Mouse (Mus musculus): ENCODE data around the gene Pilra. TPM values are rescaled to one million over a fixed set of nuclear protein-coding genes. Genes with fewer than 3 reads are reported as not detected.

Gene Pilra
- total RNA-seq, 4 experiments from 2014 or later = 0.23 to 4.3 (median 2.6) TPM

DNA sequence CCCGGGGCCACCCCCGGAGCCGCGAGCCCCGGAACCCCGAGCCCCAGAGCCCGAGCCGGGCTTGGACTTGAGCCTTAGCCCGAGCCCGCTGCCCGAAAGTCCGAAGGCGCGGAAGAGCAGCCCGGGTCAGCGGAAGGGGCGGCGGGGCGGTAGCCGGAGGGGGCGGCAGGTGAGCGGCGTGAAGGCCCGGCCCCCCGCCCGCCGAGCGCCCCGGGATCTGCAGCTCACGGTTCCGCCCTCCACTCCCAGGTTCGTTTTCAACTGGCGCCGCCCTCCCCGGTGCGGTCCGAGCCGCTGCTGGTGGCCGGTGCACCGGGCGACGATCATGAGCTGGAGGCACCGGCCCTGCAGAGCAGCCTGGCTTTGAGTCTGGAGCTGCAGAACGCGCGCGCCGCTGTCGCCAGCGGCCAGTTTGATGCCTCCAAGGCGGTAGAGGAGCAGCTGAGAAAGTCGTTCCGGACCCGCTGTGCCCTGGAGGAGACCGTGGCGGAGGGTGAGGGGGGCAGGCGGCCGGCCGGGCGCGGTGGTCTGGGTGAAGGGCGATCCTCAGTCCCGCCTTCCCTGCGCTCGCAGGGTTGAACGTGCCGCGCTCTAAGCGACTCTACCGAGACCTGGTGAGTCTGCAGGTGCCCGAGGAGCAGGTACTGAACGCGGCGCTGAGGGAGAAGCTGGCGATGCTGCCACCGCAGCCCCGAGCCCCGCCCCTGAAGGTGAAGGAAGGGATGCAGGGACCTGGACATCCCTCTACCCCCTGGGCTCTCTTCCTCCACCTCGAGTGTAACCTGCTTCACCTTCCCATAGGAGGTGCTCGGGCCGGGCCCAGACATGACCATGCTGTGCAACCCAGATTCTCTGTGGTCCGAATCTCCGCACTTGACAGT, 56.8 kb downstream of the Pilra start:
- DNase-seq (ENCODE audit: low spot score in 2 of 2) = no peak

DNA sequence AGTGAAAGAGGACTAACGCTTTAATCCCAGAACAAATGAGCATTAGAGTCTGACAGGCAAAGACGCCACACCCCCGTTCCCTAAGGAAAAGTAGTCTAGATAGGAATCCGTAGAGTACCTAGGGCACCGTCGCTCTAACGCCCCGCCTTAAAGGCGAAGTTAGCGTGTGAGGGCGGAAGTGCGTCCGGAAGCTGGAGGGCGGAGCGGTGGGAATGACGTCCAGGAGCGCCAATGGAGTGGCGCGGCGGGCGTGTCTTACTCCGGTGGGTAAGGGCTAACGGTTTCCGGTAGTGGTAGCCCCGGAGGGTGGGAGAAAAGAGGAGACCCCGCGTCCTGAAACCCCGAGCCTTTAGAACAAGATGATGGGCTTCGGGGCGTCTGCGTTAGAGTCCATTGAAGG, 57.4 kb downstream of the Pilra start, which contains the start of gene Ppp1r35:
Ppp1r35 (plus strand) TSS at position 215 of the 400 bp plus-strand sequence.
- peak; percentile 93 to 97 for DNase-seq (ENCODE audit: low spot score in 2 of 2)

DNA sequence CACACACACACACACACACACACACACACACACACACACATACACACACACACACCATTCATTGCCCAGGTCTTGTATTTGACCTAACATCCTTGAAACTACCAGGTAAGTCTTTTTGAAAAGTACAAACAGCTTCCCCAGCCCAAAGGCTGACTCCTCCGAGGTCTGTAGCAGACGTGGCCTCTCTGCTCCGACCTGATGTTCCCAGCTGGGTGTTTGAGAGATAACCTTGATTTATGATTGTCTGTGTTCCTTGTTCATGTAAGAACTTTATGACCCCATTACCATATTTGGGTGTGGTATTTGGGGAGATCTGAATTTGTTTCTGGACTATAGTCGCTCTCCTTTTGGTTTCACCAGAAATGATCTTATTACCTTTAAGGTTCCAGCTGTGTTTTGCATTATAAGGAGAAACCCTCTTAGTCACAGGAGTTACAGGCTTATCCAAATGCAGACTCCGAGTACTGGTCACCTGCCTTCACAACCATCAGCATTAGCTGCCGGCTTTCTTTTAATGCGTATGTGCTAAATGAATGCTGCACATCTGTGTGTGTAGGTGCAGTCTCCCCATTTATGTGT, 58.7 kb downstream of the Pilra start:
- no peak for DNase-seq (ENCODE audit: low spot score in 2 of 2)

DNA sequence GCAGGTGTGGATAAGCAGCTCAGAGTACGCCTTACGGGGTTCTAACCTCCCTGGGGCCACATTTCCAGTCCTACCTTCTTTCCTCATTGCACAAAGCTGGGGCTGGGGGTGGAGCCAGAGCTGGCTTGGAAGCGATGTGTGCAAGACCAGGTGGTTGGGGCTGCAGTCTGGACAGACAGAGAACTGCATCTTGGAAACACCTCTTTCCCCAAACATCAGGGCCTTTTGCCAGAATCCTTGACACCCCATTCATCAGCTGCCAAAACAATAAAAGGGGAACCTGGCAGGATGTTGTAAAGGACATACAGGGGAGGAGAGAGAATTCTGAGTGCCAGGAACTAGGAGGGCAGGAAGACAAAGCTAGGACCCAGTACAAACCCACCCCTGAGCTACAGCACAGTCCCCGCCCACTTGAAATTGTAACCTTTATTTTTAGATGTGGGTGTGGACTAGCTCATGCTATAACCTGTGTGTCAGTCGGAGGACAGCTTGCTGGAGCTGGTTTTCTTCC, 59.6 kb downstream of the Pilra start:
- no peak for DNase-seq (ENCODE audit: low spot score in 2 of 2)

DNA sequence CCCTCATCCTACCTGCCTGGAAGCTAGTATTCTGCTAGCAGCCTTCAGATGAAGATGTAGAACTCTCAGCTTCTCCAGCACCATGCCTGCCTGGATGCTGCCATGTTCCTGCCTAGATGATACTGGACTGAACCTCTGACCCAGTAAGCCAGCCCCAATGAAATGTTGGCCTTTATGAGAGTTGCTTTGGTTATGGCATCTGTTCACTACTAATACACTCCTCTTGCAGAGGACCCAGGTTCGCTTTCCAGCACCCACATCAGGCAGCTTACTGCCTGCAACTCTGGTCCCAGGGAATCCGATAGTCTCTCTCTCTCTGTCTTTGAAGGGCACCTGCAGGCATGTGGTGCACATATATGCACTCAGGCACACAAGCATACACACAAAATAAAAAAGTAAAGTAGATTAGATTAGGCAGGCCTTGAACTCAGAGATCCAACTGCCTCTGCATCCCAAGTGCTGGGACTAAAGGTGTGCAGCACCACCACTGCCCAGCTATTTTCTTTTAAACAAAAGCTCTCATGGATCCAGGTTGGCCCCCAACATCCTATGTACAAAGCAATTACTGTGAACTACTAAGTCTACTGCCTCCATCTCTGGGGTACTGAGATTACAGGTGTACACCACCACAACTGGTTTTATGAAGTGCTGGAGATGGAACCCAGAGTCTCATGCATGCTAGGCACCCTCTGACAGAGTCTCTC, 60.3 kb downstream of the Pilra start:
- no peak for DNase-seq (ENCODE audit: low spot score in 2 of 2)

GRCm38 (mm10) chr5:137772755-137773154, 63.3 kb downstream of the Pilra start:
- DNase-seq (ENCODE audit: low spot score in 2 of 2) = no peak

Other genes starting within 250 kb of the Pilra start
- gene Mospd3, start 235.2 kb downstream of the Pilra start, total RNA-seq (2022) = 10 to 100 TPM; 19.2 to 28.5 (median 26.2) TPM
- 1 to 10 TPM; 7.2 to 9.6 (median 8.9) TPM for gene Pcolce, start 222.5 kb downstream of the Pilra start, total RNA-seq (2022)
- gene Fbxo24, start 207.3 kb downstream of the Pilra start, total RNA-seq (2022) = under 1 TPM; 0.22 to 0.69 (median 0.34) TPM
- gene Lrch4, start 207.2 kb downstream of the Pilra start, total RNA-seq (2022) = 10 to 100 TPM; 18.8 to 26.8 (median 22.5) TPM
- gene Gm20605, start 207.1 kb downstream of the Pilra start, total RNA-seq (2022) = 10 to 100 TPM; 14.7 to 24.8 (median 19.2) TPM
- 10 to 100 TPM in 3 of 4 experiments, 1 to 10 TPM in 1; 8.0 to 14.2 (median 10.6) TPM for gene Sap25, start 194.9 kb downstream of the Pilra start, total RNA-seq (2022)
- gene Irs3, start 190.6 kb downstream of the Pilra start, total RNA-seq (2022) = under 1 TPM; 0.12 to 0.49 (median 0.28) TPM
- gene Agfg2, start 151.6 kb downstream of the Pilra start, total RNA-seq (2022) = 10 to 100 TPM; 66.1 to 66.6 (median 66.5) TPM
- gene Nyap1, start 94.7 kb downstream of the Pilra start, total RNA-seq (2022) = 10 to 100 TPM; 64.7 to 77.5 (median 68.4) TPM
- 100 to 1,000 TPM; 146 to 236 (median 178) TPM for gene Tsc22d4, start 90.6 kb downstream of the Pilra start, total RNA-seq (2022)
- gene Ppp1r35, start 57.4 kb downstream of the Pilra start, total RNA-seq (2022) = 10 to 100 TPM; 11.5 to 16.3 (median 14.1) TPM
- 10 to 100 TPM; 44.6 to 52.9 (median 48.3) TPM for gene Mepce, start 48.6 kb downstream of the Pilra start, total RNA-seq (2022)
- 1 to 10 TPM; 6.7 to 9.1 (median 7.5) TPM for gene Zcwpw1, start 48.5 kb downstream of the Pilra start, total RNA-seq (2022)
- under 1 TPM in 2 of 4 experiments, not detected in 2; 0.57 to 0.58 TPM for gene Pilrb1, start 21.8 kb upstream of the Pilra start, total RNA-seq (2022)
- under 1 TPM in 1 of 4 experiments, not detected in 3; 0.27 TPM for gene Pilrb2, start 35.5 kb upstream of the Pilra start, total RNA-seq (2022)
- gene Cyp3a13, start 85.3 kb upstream of the Pilra start, total RNA-seq (2022) = under 1 TPM; 0.14 to 0.49 (median 0.31) TPM
- 10 to 100 TPM; 21.7 to 35.9 (median 28.1) TPM for gene Gjc3, start 126.8 kb upstream of the Pilra start, total RNA-seq (2022)
- gene Azgp1, start 145.2 kb upstream of the Pilra start, total RNA-seq (2022) = not detected
- not detected for gene Smok3a, start 185.0 kb upstream of the Pilra start, total RNA-seq (2022)
- not detected for gene Smok3b, start 185.1 kb upstream of the Pilra start, total RNA-seq (2022)
- gene Smok3c, start 216.9 kb upstream of the Pilra start, total RNA-seq (2022) = not detected
- gene Zkscan1, start 248.8 kb upstream of the Pilra start, total RNA-seq (2022) = 10 to 100 TPM; 40.0 to 46.4 (median 43.2) TPM

All from layer of hippocampus, adult 8-10 months (tissue).